Comparison of ENCODE assay signal across 17 mouse cellular contexts in the genomic region with DNA sequence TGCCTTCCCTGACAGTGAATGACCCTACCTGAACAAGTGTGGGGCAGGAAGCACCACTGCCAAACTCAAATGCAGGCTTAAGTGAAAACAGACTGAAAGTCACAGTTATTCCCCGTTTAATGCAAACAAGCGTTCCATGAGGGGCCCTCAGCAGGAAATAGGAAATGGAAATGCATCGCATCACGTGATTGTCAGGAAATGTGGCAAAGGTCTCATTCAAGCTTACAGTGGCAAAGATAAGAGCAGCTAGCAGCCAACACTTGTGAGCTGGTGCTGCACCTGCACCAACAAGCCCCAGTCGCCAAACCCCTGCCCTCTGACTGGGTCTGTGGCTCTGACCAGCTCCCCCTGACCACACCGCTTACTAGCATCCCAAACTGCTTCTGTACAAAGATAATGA.
DNase-seq lines count a peak whose midpoint lies in the region; ATAC-seq and TF ChIP-seq lines count a peak whose summit lies in the region.
"Had no signal": no experiment of that assay in that cellular context is flagged by ENCODE, and none has a peak within 500 bp of the region (broad histone marks: within the 10 kb centered on the region; RNA-seq: fewer than 3 reads in every experiment).

No protein-coding gene starts in this region.

- peaks cover 76% of the 10 kb centered on the region for H3K36me3 ChIP-seq in heart, embryonic 14.5 days (ENCODE audit: control insufficient read depth, insufficient read depth, low read length)
- no peaks in the 10 kb centered on the region for H3K36me3 ChIP-seq in thymus, adult 2 months (ENCODE audit: control insufficient read depth, insufficient read depth, low read length)
- H3K36me3 ChIP-seq in embryonic facial prominence, embryonic 15.5 days, result peaks cover 50% of the 10 kb centered on the region

- no peak for TF ChIP-seq CTCF in thymus, adult 2 months (IDR thresholded peaks at IDR 0.05; ENCODE audit: borderline replicate concordance, control insufficient read depth, extremely low read depth, insufficient read depth, low read length, poor library complexity)

- ATAC-seq in heart, embryonic 14.5 days (ENCODE audit: insufficient number of reproducible peaks, insufficient read depth, low FRiP score, low read depth), result no peak
- no peak for ATAC-seq in embryonic facial prominence, embryonic 15.5 days (ENCODE audit: insufficient number of reproducible peaks, low FRiP score, low TSS enrichment, low read depth)
- ATAC-seq: hindbrain, postnatal 0 days; lung, postnatal 0 days had no signal

- TF ChIP-seq POLR2A in thymus, adult 2 months (IDR thresholded peaks at IDR 0.05; ENCODE audit: control insufficient read depth, extremely low read depth, insufficient read depth, low read length, poor library complexity), result no peak

- H3K27ac ChIP-seq in heart, embryonic 14.5 days (replicated peaks in 1 of 2; ENCODE audit: control insufficient read depth in 1 of 2, insufficient read depth in 1 of 2, low read depth in 2 of 2, low read length in 2 of 2), result peak overlapping the region; percentile 41 to 57
- H3K27ac ChIP-seq in thymus, adult 2 months (ENCODE audit: control insufficient read depth, insufficient read depth, low read length), result peak overlapping the region; percentile 12; the same call in 1 of the 2 replicates
- H3K27ac ChIP-seq in embryonic facial prominence, embryonic 15.5 days (replicated peaks), result 0 out of 2 replicates have a peak overlapping the region, but pooled peaks have one; percentile 17
- H3K27ac ChIP-seq: hindbrain, postnatal 0 days; kidney, postnatal 0 days; midbrain, embryonic 10.5 days had no signal

- no peak overlapping the region for H3K4me3 ChIP-seq in heart, embryonic 14.5 days (ENCODE audit: control insufficient read depth in 1 of 2, insufficient read depth in 1 of 2, low read depth in 1 of 2, low read length in 2 of 2)
- H3K4me3 ChIP-seq in thymus, adult 2 months (ENCODE audit: control insufficient read depth, insufficient read depth, low read length), result no peak overlapping the region
- H3K4me3 ChIP-seq in embryonic facial prominence, embryonic 15.5 days (replicated peaks), result no peak overlapping the region
- H3K4me3 ChIP-seq: midbrain, embryonic 10.5 days; myocyte had no signal

- H3K9ac ChIP-seq in heart, embryonic 14.5 days (ENCODE audit: low read length), result no peak overlapping the region
- H3K9ac ChIP-seq in embryonic facial prominence, embryonic 15.5 days, result no peak overlapping the region

- no peak overlapping the region for H3K4me2 ChIP-seq in heart, embryonic 14.5 days (ENCODE audit: low read length)
- no peak overlapping the region for H3K4me2 ChIP-seq in embryonic facial prominence, embryonic 15.5 days (replicated peaks)

- 69% methylated on average over 6 of the region's 6 CpGs for WGBS in heart, embryonic 14.5 days
- WGBS in thymus, adult 2 months, result 24% methylated on average over 6 of the region's 6 CpGs
- WGBS in embryonic facial prominence, embryonic 15.5 days, result 60% methylated on average over 6 of the region's 6 CpGs

- no peak for DNase-seq in heart, postnatal 36 days
- no peak for DNase-seq in thymus, adult 2 months
- no peak for DNase-seq in thymus, adult 18-20 months
- DNase-seq in Muller cell, postnatal 12 days (ENCODE audit: inconsistent ontology term), result no peak
- DNase-seq in kidney, postnatal 4 days, result no peak
- DNase-seq: adrenal gland, adult 8-10 months; cerebellum, adult 9-10 months; layer of hippocampus, adult 9-11 months; liver; right cerebral cortex, postnatal 25 days had no signal

- H3K4me1 ChIP-seq in heart, embryonic 14.5 days (ENCODE audit: control insufficient read depth in 2 of 2, insufficient read depth in 2 of 2, low read length in 2 of 2), result peaks cover 6 to 22% of the 10 kb centered on the region in 2 experiments; a peak in 3 of 4 replicates
- peaks cover 32% of the 10 kb centered on the region for H3K4me1 ChIP-seq in thymus, adult 2 months (replicated peaks; ENCODE audit: control insufficient read depth, insufficient read depth, low read length)
- peaks cover 22% of the 10 kb centered on the region for H3K4me1 ChIP-seq in embryonic facial prominence, embryonic 15.5 days
- H3K4me1 ChIP-seq: midbrain, embryonic 10.5 days had no signal

- no peaks in the 10 kb centered on the region for H3K27me3 ChIP-seq in heart, embryonic 14.5 days (ENCODE audit: control insufficient read depth, insufficient read depth, low read length)
- no peaks in the 10 kb centered on the region for H3K27me3 ChIP-seq in thymus, adult 2 months (ENCODE audit: control insufficient read depth, insufficient read depth, low read length)
- H3K27me3 ChIP-seq in embryonic facial prominence, embryonic 15.5 days, result no peaks in the 10 kb centered on the region

- intact Hi-C loops in heart, postnatal 36 days (cut with DNase I), result no loop called here

- H3K9me3 ChIP-seq in heart, embryonic 14.5 days (ENCODE audit: control insufficient read depth, low read length), result no peaks in the 10 kb centered on the region
- H3K9me3 ChIP-seq in embryonic facial prominence, embryonic 15.5 days (replicated peaks), result no peaks in the 10 kb centered on the region
- H3K9me3 ChIP-seq: midbrain, embryonic 10.5 days had no signal
